Mouse (Mus musculus) gastrocnemius, postnatal 36 days (tissue): Measurements from ENCODE around the gene Gpbp1. TPM values are rescaled to one million over a fixed set of nuclear protein-coding genes. Genes with fewer than 3 reads are reported as not detected.

Experiments used
- DNase-seq, 2 experiments: peaks; one replicate each; pipeline ENCODE4 v3.0.0; 2022
- intact Hi-C: fragments of 180-260 bp; cut with DNase I; formaldehyde crosslinking; loops from one replicate; pipeline ENCODE4 v1.15.1; 2025
- total RNA-seq, 2 experiments: library from RNA; stranded (reverse); gene quantifications; 2 replicates each; pipeline ENCODE4 v1.2.3; 2021

The Gpbp1 gene
- total RNA-seq, 2 experiments from 2014 or later: 39.9 to 45.1 TPM

GRCm38 (mm10) chr13:111384011-111384985 lies 105.6 kb downstream of the Gpbp1 start:
- intact Hi-C loops: no loop called here
- no peak for DNase-seq

Other genes with a start within 250 kb of the Gpbp1 start
- gene Actbl2, start 235.1 kb downstream of the Gpbp1 start, total RNA-seq: not detected
- gene Gm49496, start 59.8 kb upstream of the Gpbp1 start, total RNA-seq: not detected
- not detected for gene Gm10198, start 102.7 kb upstream of the Gpbp1 start, total RNA-seq
- 10 to 100 TPM in 1 of 2 experiments, 1 to 10 TPM in 1; 8.4 to 11.5 TPM for gene Mier3, start 190.9 kb upstream of the Gpbp1 start, total RNA-seq